Mouse (Mus musculus) ovary, adult 18-20 months (tissue): ENCODE measurements around the gene Pccb.

ENCODE experiments used
- DNase-seq: peaks from one replicate; pipeline ENCODE4 v3.0.0; 2022; ENCODE audit warnings: low spot score, mixed read lengths

The Pccb gene

DNA sequence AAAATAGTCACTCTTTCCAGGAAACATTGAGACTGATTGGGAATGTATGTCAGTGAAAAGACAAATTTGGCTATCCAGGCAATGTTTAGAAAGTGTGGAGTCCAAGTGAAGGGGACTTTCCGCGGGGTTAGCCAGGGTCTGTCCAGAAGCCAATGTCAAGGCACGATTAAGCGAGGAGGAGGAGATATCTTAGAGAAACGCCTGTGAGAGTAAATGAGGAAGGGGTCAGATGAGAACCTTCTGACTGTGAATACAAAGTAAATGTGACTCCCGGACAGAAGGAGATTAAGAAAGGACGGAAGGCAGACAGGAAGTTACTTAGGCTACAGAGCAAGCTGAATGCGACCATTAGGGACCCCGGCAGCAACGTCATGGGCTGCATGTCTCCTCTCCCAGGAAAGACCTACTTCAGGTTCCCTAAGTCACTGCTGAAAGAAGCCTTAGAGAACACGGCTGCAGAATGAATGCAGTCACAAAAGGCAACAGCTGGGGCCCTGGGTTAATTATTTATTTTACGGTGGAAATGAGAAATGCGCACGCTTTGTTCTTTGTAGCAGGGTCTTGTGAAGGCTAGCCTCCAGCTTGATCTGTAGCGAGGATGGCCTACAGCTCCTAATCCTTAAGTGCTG is 11.1 kb upstream of the Pccb start:
- no peak for DNase-seq

DNA sequence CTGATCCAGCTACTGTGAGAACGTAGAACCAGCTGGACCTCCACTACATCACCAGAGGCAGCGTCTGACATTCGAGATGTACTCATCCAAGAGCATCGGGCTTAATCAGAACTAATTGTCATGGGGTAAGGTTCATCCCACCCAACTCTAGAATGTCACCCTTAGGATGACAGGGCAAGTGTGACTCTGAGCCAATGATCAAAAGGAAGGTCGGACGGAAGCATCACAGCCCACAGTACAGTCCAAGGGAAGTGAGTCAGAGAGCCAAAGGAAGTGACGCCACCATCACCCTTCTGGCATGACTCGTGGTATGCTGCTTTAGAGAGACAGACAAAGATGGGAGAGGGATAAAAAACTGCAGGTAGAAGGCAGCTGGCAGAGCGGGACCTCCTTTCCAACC is 7.6 kb upstream of the Pccb start:
- no peak for DNase-seq

DNA sequence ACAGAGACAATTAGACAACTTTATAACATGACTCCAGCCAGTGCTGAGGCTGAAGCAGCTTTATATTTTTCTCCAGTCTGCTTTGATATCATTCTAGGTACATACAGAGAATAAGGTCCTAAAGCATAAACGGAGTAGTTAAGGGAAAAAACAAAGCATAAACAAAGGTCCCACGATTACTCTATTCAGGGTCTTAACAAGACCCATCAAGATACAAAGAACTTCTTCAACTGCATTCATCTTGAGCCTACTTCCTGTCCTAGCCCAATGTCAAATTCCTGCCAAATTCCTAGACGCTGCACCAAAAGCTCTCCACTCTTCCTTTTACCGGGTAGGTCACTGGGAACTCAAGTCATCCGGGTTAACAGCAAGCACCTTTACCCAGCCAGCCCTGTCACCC is 6.8 kb upstream of the Pccb start:
- DNase-seq = no peak

DNA sequence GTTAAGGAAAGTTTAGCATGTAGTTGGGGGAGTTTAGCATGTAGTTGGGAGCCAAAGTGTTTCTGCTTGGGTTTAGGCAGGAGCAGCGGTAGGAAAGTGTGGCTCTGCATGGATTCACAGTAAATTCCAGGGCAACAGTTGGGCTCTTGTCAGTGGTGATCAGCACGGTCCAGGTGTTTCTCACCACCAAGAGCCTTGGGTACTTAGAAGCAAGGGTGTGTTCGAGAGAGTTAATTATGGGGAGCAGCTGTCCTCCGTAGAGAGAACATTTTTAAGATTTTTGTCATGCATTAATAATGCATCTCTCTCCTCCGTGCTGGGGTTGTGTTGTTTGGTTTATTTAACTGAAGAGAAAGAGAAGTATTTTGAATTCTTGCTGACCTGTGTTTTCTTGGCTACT is 3.9 kb upstream of the Pccb start:
- no peak for DNase-seq

DNA sequence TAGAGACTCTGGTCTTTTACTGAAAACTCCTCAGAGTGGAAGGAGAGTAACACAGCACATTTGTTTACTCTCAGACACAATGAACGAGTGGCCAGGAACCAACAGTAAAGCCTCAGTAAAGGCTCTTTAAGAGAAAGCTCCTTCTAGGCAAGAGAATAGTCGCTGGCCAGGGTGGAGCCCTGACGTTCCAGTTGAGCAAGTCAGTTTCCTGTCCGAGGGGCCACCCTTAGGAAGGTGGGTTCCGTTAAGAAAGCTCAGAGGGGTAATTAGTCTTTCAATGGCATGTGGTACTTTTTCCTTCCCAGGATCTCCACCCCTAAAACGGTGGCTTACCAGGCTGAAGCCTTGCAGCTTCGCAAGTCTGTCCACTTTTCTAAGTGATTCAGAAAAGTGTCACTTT is 2.7 kb upstream of the Pccb start:
- no peak for DNase-seq

DNA sequence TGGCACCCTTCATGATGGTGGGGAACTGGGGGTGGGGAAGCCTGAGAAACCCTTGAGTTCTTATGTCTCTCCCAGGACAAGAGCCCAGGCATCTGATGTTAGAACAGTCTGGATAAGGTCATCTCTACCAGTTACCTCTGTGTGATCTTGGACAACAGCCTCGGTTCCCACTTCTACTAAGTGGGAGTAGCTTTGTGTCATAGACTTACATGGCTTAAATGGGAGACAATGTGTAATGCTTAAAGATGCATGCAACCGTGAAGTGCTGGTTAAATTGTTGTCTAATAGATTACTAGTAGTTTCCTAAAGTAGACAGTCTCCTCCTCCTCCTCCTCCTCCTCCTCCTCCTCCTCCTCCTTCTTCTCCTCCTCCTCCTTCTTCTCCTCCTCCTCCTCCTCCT is 2.2 kb upstream of the Pccb start:
- no peak for DNase-seq

DNA sequence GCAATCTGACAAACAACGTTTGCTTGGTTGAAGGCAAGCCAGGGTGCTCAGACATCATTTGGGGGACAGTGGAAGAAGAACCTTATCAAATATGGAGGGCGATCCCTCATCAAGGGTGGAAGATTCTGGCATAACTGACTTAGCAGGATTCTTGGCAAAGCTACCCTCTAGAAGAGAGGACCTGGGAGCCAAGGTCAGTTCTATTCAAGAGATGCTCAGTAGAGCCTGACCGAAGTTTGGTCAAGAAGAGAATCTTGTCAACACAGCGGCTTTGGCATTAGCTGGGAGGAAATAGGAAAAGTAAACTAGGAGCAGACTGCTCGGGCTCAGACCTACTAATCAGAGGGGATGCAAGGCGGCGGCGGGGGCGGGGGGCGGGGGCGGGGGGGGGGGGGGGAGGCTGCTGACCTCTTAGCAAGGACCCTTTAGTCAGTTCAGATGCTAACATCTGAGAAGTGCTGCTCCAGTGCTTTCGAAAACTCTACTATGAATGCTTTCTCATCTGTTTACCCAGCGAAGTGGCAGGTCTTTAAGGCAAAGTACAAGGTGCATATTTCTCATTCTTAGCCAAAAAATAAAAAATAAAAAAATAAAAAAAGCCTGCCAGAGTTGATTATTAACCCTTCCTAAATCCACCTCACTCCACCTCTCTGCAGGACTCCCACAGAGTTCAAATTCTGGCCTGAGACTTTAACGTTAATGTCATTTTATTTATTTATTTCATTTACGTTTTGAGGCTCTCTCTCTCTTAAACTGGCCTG is 1.3 kb upstream of the Pccb start:
- no peak for DNase-seq

DNA sequence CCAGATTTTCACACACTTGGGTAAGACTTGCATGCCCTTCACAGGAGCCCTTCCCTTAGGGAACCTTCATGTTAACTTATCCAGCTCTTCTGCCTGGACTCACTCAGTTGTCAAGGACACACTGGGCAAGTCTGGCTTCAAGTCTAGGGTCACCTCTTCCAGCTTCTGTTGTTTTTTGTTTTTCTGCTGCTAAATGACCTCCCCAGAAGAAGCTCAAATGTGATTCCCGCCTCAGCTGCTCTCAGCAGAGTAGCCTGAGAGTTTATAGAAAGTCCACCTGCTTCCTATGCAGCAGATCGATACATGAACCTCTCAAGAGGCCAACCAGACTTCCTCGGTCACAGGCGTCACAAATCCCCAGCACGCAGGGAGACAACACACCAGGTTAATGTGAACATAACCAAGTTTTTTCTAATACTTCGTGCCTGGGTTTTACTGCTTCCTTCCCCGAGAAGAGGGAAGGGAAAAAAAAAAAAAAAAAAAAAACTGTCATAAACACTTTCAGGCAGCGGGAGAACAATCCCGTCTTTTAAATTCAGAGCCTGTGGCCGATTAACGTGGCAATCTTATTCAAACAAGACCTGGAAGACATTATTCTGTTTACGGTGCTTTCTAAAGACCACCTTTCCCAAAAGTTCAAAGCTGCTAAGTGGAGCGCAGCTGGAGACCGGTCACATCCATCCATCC is 794 bp downstream of the Pccb start:
- DNase-seq = no peak

DNA sequence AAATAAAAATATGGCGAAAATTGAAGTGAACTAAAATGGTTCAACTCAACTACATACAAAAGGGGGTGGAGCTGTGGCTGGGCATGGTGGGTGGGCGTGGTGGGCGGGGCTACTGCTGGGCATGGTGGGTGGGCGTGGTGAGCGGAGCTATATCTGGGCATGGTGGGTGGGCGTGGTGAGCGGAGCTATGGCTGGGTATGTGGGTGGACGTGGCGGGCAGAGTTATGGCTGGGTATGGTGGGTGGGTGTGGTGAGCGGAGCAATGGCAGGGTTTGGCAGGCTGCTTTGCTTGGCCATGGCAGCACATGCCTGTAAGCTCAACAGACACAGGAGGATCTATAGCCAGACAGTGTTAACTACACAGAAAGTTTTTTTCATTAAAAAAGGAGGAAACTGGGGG is 15.9 kb downstream of the Pccb start:
- no peak for DNase-seq

DNA sequence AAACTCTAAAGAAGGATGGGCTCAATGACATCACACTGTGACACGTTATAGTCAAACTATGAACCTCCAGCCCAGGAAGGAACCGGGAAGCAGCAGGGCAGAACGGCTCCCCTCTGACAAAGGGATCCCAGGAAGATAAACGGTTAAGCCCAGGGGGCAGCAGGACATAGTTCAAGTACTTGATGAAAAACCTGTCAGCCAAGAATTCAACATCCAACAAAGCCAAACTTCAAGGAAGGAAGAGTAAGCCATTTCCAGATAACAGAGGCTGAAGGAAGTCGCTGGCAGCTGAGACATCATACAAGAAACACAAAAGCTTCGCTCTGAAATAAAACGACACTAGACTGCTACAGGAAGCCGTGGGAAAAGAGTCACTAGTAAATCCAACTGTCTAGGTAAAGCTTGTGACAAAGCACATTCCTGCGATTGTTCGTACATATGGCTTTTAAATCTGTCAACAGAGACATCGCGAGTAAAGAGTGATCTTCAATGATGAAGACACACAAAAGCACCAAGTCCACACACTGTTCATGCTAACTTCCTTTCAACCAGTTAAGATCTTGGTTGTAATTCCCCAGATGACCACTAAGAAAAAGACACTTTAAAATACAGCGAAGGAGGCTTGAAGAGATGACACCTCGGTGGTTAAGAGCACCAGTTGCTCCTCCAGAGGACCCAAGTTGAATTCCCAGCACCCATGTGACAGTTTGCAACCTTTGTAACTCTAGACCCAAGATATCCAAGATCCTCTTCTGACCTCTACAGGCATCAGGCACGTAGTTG is 16.8 kb downstream of the Pccb start:
- no peak for DNase-seq

DNA sequence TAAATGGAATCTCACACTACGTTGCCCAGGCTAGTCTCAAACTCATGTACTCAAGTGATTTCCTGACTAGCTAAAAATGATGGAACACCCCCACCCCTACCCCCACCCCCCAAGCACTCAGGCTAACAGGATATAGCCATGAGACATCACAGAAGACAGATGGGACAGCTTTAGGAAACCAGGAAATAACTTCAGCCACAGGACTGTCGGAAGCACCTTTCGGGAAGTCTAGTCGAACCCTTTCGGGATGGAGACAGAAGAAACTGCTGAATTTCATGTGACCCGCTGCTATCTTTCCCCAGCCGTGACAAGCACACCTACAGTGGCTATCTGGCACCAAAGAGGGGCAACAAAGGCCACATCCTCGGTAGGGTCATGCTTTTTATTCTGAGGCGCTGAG is 19.4 kb downstream of the Pccb start:
- no peak for DNase-seq

DNA sequence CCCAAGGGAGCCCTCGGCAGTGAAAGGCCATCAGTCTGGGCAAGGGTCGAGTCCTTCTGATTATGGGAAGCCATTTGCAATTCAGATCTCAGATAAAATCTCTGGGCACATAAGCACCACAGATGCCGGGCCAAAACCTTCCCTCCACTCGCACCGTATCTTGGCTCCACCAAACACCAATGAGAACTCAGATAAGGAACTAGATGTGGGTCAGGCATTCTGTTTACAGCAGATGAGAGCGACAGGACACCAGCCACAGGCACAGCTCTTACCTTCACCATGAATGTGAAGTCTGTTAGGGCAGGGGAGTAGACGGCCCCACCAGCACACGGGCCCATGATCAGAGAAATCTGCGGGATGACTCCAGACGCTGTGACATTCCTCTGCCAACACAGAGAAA is 22.3 kb downstream of the Pccb start:
- DNase-seq = no peak

DNA sequence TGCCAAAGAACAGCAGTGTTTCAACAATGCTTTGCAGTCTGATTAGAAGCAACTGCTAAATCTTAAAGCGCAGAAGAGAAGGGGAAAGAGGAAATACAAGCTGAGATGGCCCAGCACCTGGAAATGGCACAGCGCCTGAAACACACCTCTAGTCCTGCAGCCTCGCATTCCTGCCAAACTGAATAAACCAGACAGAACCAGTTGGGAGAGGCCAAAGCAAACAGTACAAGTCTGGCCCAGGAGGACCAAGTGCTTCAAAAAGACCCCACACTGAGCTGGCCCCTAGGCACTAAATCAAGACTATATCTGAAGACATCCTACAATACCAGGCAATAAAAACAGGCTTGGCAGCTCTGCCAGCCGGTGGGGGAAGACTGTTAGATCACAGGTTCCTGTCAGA is 28.8 kb downstream of the Pccb start:
- no peak for DNase-seq

DNA sequence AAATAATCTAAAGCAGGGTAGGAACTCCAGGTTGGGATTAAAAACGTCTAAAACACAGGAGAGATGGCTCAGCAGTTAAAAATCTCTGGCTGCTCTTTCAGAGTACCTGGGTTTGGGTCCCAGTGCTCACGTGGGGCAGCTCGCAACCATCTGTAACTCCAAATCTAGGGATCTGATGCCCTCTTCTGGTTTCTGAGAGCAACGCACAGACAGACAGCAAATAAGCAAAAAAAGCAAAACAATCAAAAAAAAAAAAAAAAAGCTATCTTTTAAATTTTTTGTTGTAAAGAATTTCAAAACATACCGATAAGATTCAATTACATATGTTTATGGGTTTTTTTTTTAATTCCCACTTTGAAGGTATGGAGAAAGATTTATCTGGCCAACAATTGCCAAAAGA is 31.4 kb downstream of the Pccb start:
- no peak for DNase-seq

DNA sequence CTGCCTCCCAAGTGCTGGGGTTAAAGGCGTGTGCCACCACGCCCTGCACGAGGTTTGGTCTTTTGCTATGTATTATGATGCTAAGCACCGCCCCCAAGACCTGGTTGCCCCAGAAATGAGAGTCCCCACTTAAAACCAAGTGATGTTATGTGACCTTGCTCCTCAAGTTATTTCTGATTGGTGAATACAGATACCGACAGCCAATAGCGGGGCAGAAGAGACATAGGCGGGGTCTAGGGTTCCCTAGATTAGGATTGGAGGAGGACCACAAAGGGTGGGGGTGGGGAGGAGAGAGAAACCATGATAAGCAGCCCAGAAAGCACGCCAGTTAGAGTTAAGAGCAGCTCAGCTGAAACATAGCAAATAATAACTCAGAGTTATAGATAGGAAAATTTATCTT is 31.9 kb downstream of the Pccb start:
- no peak for DNase-seq

DNA sequence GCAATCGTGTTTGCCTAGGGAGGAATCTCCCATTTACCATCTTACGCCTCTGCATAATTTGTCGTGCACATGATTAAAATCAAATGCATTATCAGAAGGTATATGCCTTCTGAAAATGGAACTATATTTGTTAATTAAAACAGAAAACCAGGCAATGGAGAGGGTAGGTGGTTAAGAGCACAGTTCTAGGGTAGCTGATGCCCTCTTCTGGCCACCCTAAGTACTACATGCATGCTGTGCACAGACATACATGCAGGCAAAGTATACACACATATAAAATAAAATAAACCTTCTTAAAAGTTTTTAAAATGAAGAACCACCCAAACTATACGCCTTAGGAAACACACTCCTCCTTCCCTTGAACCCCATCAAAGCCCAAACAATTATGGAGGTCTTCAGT is 32.6 kb downstream of the Pccb start:
- DNase-seq = no peak

DNA sequence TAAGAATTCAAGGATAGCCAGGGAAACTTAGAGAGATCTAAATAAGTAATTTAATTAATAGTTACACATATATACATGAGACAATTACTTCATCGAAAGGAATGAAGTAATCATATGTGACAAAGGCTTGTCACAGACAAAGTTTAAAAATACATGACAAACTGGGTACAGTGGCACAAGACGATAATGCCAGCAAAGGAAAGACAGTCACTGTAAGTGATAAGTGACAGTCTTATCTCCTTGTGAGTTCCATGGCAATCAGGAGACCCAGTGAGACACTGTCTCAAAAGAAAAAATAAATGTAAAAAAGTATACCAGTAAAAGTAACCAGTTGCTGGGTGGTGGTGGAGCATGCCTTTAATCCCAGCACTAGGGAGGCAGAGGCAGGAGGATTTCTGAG is 37.6 kb downstream of the Pccb start:
- no peak for DNase-seq

DNA sequence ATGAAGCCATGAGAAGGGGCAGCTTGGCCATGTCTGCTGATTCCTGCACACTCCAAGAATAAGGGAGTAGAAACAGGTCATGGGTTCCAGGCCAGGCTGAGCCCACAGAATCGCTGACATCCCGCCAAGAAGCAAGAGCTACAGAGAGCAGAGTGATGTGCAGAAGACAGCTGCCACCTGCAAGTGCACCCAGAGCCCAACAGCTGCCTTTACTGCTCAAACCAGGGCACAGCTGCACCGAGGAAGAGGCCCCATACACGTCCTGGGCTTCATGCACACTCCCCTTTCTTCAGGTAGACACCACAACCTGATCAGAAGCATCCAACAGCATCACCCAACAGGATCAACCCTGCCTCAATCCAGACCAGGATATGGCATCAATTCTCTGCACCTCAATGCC is 40.8 kb downstream of the Pccb start:
- no peak for DNase-seq

DNA sequence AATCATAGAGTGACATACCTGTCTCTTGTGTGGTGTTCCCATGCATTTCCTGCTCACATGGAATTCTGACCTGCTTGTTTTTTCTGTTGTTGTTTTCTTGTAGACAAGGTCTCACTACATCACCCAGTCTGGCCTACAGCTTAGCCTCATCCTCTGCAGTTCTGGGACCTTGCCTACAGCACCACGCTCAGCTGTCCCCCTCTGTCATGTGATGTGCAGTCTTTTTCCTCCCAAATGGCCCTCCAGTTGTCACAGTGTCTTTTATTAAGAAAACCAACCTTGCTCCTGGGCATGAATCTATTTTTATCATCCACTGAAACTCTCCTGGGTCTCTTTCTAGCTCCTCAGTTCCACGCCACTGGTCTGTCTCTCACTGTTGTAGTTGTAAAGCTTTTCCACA is 42.5 kb downstream of the Pccb start:
- no peak for DNase-seq

DNA sequence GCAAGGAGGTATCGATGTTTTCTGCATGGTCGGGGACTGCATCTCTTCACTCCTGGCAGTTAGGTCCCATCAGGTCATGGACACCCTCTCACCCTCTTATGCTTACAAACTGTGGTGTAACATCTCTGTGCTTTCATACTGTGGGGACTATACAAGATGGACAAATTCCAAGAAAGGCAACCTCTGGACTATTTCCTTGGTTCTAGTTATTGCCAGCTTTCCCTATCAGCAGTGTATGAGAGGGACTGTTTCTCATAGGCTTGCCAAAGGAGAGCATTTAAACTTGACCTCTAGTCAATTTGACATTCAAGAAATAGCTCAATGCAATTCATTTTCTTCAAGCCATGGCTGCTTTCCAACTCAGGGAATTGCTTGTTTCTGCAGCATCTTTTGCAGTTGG is 43.4 kb downstream of the Pccb start:
- no peak for DNase-seq

DNA sequence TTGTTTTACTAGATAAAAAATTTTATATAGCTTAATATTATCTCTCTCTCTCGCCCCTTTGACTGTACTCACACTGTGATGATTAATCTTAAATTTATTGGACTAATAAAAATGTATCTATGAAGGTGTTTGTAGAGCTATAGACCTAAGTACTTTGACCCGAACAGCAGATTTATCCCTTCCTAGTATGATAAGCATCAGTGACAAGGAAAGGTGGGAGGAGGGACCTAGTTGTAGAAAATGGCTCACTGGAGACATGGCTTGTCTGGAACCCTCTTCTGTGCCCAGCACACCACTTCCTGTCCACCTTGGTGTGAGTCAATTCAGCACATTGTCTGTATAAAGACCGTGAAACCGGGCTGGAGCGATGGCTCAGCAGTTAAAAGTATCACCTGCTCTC is 44.1 kb downstream of the Pccb start:
- no peak for DNase-seq

DNA sequence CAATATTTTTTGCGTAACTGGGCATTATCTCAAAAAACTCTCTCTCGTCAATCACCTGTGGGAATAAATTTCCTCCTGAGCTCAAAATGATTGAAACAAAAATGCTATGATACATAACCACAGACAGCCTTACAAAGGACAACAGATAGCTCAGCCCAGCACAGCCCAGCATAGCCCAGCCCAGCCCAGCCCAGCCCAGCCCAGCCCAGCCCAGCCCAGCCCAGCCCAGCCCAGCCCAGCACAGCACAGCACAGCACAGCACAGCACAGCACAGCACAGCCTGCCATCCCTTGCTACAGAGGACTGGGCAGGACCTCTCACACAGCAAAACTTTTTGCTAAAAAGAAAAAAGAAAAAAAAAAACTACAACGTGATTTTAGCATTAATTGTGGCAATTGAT is 46.8 kb downstream of the Pccb start:
- DNase-seq = no peak

DNA sequence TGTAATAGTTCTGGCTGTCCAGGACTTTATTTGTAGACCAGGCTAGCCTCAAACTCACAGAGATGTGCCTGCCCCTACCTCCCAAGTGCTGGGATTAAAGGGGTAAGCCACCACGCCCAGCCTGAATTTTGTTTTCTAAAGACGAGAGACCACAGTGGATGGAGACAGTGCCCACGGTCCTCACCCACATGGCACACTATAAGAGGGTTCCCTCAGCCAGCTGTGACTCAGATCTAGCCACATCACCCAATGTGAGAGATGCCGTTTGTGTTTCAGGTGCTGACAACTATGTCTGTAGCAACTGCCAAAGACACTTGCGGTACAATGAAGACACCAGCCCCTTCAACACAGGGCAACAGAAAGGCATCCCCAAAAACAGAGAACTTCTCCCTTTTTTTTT is 47.7 kb downstream of the Pccb start:
- DNase-seq = no peak
